Mouse (Mus musculus) thymus, postnatal 14 days (tissue): ENCODE data around the gene Nccrp1.

Source experiments
- DNase-seq: peaks from one replicate; pipeline ENCODE4 v3.0.0; 2021

Nccrp1 gene

GRCm38 (mm10) chr7:28547154-28547553 is at the start of gene Nccrp1:
TSS of gene Nccrp1 (minus strand) at chr7:28547254.
- DNase-seq = no peak

DNA sequence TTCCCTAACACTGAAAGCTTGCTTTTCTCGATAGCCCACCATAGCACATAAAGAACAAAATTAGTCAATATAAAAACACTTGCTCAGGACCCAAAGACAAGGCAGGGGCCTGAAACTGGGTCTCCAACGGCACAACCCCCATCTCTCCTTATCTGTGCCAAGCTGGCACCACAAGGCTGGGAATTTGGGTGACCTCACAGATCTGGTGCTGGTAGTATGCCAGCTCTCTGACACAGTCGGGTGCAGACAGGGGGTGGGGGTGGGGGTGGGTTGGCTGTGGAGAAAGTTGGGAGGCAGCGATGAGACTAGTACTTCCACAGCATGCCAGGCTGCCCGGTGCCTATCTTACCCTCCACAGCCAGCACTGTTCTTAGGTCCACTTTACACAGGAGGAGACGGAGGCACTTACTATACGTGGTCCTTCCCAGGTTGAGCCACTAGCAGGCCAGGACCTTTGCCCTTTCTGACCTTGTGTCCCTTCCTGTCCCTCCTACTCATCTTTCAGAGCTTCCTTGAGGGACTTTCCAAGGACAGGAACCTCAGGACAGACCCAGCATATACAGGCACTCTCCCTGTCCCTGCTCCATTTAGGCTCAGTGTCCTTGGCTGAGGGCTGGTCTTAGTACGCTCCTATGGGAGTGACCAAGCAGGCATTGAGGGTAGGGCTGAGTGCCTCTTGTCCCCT is 48.8 kb upstream of the Nccrp1 start:
- DNase-seq = no peak

DNA sequence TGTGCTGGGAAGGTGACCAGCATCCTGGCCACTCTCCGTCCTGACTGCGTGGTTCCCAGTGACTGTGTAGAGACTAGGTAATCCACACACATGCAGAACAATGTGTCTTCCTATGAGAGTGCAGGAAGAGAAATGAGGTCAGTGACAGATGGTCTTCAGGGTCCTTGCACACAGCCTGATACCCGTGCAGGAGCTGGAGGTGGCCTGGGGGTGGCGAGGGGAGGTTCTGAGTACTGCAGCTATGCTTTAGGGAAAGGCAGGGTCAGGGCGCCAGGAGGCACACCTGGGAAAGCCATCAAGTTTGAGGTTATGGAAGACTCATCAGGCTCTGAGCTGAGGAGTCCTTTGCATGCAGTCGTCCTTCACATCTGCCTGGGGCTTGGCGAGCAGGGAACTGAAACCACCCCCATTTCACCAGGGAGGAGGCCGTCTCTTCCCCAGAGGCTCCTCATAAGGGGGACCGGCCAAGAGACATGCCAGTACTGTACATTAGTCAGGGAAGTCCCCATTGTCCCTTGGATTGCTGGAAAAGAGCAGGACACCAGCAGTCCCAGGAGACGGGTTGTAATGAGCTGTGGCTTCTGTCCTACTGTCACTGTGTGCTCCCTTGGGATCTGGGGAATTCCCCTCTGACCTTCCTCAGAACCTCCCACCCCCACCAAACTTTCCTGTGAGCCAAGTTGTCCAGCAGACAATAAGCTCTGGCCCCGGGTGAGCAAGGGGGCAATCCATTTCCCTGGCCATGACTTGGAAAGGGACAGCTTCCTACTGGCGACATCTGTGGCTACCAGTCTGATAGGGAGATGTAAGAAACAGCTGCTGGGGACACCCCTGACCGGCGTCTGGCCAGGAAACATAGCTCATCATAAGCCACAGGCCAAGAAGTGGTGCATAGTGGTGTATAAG is 46.4 kb upstream of the Nccrp1 start:
- no peak for DNase-seq

DNA sequence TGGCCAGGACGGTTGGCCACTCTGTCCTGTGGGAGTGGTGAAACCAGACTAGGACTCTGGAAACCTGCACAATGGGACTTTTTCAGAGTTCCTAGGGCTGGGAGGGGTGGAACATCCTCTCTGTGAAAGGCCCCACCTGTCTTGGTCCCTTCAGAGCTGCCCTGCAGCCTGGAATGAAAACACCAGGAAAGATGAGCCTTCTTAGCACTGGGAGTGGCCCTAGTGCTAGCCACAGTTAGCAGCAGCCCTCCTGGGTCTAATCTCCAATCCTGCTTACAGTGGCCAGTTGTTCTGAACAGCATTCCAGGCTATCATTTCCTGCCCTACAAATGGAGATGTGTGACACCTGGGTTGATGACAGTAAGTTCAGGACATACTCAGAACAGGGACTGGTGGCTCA is 44.8 kb upstream of the Nccrp1 start:
- no peak for DNase-seq

GRCm38 (mm10) chr7:28587644-28588043 is 40.6 kb upstream of the Nccrp1 start:
- DNase-seq = no peak

DNA sequence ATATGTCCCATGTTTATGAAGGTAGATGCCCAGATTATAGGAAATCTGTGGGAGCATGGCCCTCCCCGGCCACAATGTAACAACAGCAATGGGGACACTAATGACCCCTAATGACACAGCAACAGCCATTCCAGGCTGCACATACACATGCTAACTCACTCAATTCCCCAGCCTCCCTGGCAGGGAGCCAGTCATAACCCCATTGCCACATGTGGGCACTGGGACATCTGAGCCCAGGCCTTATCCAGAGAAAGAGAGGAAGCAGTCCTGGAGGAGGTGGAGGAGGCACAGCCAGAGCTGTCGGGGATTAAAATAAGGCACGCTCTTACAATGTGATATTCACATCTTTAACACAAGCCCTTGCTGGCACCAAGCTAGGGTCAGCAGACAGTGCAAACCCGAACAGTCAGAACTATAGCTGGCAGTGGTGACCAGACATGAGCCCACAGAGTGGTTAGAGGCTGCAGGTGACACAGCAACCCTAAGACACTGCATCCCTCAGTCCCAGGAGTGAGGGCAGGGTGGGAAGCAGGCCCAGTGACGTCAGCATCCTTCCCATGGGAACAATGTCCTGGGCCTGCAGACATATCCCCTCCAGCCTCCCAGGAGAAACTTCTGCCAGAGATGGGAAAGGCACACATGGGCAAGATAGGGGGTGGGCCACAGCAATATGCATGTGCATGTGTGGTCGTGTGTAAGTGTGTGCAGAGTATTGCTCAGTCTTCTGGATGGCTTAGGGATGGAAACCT is 39.8 kb upstream of the Nccrp1 start:
- no peak for DNase-seq

- DNase-seq = no peak
Measured at GRCm38 (mm10) chr7:28585001-28585400, 37.9 kb upstream of the Nccrp1 start.

DNA sequence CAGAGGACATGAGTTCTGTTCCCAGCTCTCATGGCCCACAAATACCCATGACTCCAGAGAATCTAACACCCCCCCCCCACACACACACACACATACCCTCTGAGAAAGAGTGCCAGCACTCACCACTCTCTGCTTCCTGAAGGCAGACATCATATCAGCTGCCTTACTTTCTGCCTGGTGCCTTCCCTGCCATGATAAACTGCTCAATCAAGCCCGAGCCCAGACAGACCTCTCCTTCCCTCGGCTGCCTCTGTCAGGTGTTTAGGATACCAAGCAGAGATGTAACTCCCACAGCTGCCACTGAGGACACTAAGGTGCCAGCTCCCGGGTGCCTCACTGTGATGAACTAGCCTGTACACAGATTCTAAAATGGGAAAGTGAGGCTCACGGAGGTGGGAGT is 37.4 kb upstream of the Nccrp1 start:
- no peak for DNase-seq

GRCm38 (mm10) chr7:28583570-28584344 is 36.7 kb upstream of the Nccrp1 start:
- no peak for DNase-seq

DNA sequence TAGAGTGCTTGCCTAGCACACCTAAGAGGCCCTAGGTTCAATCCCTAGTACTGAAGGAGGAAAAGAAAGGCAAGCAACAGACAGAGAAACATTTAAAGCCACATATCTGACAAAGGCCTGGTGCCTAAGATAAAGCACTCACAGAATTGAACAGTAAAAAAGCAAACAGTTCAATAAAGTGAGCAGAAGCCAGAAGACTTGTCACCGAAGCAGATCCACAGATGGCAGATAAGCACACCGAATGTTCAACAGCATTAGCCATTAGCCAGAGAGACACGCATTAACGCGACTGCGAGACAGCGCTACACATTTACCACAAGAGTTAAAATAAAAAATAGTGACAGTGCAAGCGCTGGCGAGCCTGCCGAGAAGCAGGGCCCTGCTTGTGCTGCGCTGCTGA is 35.8 kb upstream of the Nccrp1 start:
- DNase-seq = no peak

DNA sequence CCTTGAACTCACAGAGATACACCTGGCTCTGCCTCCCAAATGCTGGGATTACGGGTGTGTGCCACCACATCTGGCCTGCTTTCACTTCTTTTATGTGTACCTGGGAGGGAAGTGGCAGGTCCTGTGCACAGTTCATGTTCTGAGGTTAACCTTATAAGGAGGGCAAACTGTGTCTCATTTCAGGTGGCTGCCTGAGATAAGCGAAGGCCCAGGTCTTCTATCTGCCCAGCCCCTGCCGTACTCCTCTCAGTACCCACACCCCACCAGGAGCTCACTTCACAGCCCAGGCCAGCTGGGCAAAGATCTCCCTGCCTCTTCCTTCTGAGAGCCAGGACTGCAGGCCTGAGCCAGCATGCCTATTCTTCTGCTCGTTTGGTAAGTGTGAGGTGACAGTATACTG is 34.7 kb upstream of the Nccrp1 start:
- no peak for DNase-seq

GRCm38 (mm10) chr7:28579826-28580225 is 32.8 kb upstream of the Nccrp1 start:
- no peak for DNase-seq

DNA sequence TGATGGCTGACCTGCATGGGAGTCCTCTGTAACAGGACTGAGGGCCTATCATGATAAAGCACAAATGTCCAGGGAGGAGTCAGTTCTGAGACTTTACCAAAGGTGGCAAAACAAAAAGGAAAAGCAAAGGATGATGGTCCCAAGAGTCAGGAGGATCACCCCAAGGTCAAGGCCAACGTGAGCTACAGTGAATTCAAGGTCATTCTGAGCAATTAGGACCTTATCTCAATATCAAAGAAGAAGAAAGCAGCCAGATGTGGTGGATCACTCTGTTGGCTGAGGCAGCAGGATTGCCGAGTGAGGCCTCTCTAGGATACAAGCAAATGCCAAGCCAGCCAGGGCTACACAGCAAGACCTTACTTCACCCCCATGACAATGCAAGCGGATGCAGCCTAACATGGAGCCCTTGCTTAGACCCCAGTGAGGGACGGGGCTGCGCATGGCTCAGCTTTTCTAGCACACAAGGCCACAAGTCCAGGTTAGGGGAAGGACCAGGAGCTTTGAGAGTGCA is 31.5 kb upstream of the Nccrp1 start:
- no peak for DNase-seq

- DNase-seq = no peak
Measured at GRCm38 (mm10) chr7:28577826-28578542, 30.9 kb upstream of the Nccrp1 start.

DNA sequence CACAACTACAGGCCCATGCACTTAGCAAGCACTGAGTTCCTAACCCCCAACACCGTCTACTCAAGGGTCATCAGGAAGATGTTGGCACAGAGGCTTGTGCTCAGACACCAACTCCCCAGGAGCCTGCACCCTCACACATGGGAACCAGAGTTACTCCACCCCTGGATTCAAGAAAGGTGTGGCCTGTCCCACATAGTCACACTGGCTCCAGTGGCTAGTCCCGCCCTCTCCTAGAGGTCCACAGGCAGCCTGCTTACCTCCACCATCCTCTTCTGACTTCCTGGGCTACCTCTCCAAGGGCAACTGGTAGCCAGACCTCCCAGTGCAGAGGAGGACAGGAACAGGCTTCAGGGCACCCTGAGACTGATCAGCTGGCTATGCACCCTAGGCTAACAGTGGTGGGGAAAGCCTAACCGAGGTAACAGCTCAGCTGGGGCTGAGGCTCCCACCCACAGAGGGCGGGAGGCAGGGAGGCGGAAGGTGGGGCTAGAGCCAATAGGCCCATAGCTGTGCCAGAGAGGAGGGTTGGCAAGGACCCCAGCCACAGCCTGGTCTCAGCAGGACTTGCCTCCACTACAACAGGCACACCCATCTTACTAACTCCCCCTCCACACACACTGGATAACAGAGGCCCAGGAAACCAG is 29.3 kb upstream of the Nccrp1 start:
- no peak for DNase-seq

DNA sequence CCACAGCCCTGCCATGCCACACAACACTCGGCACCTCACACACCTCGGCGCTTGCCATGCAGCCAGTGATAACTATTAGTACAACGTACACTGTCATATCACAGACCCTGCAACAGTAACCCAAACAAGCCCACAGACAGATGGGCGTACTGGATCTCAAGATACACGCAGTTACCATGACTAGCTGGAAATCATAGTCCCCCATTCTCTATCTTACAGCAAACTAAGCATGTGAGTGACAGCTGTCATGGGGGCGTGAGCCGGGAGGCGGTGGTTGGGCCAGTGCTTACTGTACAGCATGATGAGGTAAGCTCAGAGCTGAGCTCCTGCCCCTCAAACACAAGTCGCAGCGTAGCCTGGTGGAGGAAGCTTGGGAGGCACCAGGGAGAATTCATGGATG is 28.5 kb upstream of the Nccrp1 start:
- no peak for DNase-seq

DNA sequence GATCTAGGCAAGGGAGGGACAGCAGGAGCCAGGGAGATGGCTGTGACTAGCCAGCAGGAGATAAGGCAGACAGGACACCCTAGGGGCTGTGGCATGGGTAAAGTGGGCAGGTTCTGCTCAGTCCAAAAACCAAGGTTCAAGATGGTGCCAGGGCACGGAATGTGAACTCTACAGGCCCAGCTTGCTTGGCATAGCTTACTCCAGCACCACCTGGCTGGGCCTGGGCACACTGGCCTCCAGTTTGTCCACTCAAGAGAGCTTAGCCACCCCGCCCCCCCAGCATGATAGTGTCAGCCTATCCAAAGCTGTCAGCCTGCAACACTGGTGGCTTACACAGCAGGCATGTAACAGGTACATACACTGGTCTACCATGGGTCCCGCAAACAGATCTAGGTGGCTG is 26.2 kb upstream of the Nccrp1 start:
- DNase-seq = no peak

DNA sequence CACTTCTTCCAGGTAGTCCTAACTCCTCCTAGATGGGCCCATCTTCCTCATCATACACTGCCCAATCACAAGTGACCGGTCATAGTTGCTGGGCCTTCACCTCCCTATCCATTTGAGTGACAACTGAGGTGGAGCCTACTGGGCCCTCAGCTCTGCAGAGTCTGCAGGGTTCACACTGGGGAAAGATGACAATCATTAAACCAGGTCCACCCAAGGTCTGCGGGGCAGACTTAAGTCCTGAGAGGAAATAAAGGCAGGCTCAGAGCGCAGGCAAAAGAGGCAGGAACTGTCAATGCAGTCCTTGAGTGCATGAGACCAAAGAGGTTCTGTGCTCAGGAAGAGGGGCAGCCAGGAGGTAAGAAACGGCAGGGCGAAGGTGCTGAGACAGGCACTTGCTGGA is 25.6 kb upstream of the Nccrp1 start:
- no peak for DNase-seq

DNA sequence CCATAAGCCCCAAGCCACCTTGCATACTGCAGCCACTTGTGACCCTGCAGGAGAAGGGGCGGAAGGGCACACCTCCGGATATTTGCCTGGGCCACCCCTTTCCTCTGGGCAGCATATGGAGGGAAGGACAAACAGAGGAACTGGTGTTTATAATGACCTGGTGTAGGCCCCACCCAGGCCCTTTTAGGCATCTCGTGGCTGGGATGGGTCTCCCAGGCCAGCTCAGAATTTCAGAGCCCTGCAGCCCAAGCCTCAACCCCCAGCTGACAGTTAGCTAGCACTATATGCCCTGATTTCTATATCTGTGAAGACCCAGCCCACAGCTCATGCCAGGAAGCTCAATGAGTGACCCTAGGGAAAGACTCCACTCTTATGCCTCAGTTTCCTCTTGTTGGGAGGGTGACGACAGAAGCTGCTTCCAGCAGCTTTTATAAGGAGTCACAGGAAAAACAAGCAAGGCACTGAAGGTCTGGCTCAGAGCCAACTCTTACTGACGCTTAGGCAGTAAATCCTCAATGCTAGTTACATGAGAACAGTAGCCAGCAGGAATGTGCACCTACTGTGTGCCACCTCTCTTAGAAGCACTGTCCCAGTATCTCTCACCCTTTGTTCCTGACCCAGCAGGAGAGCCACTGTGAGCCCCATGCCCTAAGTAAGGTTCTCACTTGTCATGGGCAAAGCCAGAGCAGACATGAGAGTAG is 24.1 kb upstream of the Nccrp1 start:
- DNase-seq = no peak

DNA sequence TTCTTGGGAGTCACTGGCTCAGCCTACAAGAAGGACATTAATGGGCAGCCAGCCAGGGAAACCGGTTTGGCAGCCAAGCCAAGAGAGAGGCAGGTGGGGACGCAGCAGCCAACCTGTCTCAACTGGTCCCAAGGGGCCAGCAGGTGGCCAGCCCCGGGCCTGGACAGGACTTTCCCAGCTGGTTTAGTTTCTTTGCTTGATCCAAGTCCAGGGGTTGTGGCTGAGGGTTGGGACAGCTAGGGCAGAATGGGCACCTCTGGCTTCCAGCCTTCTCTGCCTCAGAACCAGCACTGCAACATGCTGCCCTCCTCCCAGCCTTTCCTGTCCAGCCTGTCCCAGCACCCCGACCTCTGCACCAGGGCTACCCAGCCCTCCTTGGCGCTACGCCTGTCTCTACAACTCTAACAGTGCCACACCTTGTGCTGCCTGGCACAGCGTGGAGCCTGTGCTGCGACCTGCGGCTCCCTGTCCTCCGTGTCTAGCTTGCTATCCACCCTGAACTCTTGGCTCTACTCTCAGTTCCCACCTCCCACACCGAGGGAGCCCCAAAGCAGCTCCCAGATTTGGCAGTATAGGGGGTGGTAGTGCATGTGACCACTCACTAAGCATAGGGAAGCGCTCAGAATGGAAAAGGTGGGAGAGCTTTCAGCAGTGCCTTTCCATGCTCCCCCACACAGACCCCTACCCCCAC is 23.4 kb upstream of the Nccrp1 start:
- no peak for DNase-seq
